Mouse (Mus musculus) layer of hippocampus, postnatal 36 days (tissue): ENCODE results near the gene Pou2f1. TPM values are rescaled to one million over a fixed set of nuclear protein-coding genes. Genes with fewer than 3 reads are reported as not detected.

Experiments
- DNase-seq, 2 experiments: peaks; one replicate each; pipeline ENCODE4 v3.0.0; 2022
- total RNA-seq, 2 experiments: library from RNA; stranded (reverse); gene quantifications; 2 replicates each; pipeline ENCODE4 v1.2.3; 2021

The Pou2f1 gene
- total RNA-seq = 10 to 100 TPM; 16.8 to 18.1 TPM

GRCm38 (mm10) chr1:166002520-166003155 is at the start of gene Pou2f1:
Gene Pou2f1, minus strand, starts transcription at chr1:166002678.
- peak; percentile 95 to 96 for DNase-seq

GRCm38 (mm10) chr1:166049046-166049827 is 46.8 kb upstream of the Pou2f1 start:
- DNase-seq = no peak

- peak in 1 of 2 experiments; percentile 5 for DNase-seq
Measured at GRCm38 (mm10) chr1:166048230-166048911, 45.9 kb upstream of the Pou2f1 start.

GRCm38 (mm10) chr1:166047505-166048170 is 45.2 kb upstream of the Pou2f1 start:
- DNase-seq = no peak

GRCm38 (mm10) chr1:166045894-166046197 is 43.4 kb upstream of the Pou2f1 start:
- DNase-seq = no peak

GRCm38 (mm10) chr1:166045060-166045893 is 42.8 kb upstream of the Pou2f1 start:
- DNase-seq = no peak

GRCm38 (mm10) chr1:166043451-166044149 is 41.1 kb upstream of the Pou2f1 start:
- DNase-seq = peak; percentile 34 to 50

GRCm38 (mm10) chr1:166041501-166041900 is 39.0 kb upstream of the Pou2f1 start:
- no peak for DNase-seq

- no peak for DNase-seq
Measured at GRCm38 (mm10) chr1:166038731-166039332, 36.4 kb upstream of the Pou2f1 start.

GRCm38 (mm10) chr1:166035045-166035444 is 32.6 kb upstream of the Pou2f1 start:
- no peak for DNase-seq

GRCm38 (mm10) chr1:166031673-166032547 is 29.4 kb upstream of the Pou2f1 start:
- DNase-seq = no peak

GRCm38 (mm10) chr1:166023981-166024380 is 21.5 kb upstream of the Pou2f1 start:
- DNase-seq = no peak

GRCm38 (mm10) chr1:166017203-166017602 is 14.7 kb upstream of the Pou2f1 start:
- no peak for DNase-seq

GRCm38 (mm10) chr1:166016306-166016705 is 13.8 kb upstream of the Pou2f1 start:
- no peak for DNase-seq

- DNase-seq = no peak
Measured at GRCm38 (mm10) chr1:166014530-166014929, 12.1 kb upstream of the Pou2f1 start.

- no peak for DNase-seq
Measured at GRCm38 (mm10) chr1:166010106-166010505, 7.6 kb upstream of the Pou2f1 start.

- no peak for DNase-seq
Measured at GRCm38 (mm10) chr1:166008634-166009350, 6.3 kb upstream of the Pou2f1 start.

GRCm38 (mm10) chr1:166007026-166007425 is 4.5 kb upstream of the Pou2f1 start:
- DNase-seq = no peak
